Mouse (Mus musculus): ENCODE measurements around the gene Lman1l.

The Lman1l gene

DNA sequence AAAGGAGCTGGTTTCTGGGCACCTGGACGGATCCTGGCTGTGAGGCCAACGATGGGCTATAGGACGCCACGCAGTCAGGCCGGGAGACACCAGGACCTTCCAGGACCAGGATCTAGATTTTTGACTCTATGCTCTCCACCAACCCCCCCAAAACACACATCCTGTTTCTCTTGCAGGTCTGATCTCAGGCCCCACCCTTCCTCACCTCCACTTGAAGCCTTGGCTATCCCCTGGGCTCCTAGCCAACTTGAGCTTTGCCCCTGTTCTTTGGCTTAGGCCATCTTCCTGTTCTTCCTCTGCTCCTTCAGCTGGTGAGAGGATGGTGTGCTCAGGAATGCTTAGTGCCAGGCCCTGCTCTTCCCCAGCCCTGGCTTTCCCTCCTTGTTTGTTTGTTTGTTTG, at the start of gene Lman1l:
Lman1l (minus strand) TSS at position 101 of the 400 bp plus-strand sequence.
- ChIA-PET POLR2A (interaction anchor here in 3 of 4 experiments (0.6 to 1.7 kb wide), 4 partner anchors 9 to 161 kb away, joined by 3 to 7 read pairs (median 5); partner anchors contain the start of gene Rpp25 (in 1 of the 3)), CTCF (interaction anchor here (0.5 to 2.1 kb wide), 6 partner anchors 8 to 1409 kb away, joined by 3 to 12 read pairs (median 8); no protein-coding TSS in a partner anchor)

DNA sequence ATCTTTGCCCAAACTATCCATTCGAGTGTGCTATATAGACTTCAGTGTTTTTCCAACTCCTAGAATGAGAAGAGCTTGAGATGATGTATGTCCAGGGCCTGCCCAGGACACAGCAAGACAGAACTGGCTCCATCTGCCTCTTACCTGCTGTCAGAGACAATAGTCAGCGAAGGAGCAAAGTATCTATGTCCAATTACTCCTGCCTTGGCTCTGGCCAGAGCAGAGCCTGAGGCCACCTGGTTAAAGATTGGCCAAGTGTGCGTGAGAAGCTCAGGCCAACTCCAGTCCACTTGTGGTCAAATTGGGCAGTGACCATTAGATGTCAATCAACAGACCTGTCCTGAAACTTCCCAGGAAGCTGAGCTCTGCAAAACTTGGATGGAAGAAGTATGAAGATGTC, 49.0 kb upstream of the Lman1l start:
- ChIA-PET POLR2A (interaction anchor here in 1 of 4 experiments (1.3 kb wide), 1 partner anchor 37 kb away, joined by 3 read pairs; no protein-coding TSS in a partner anchor), CTCF (no interaction called here)

DNA sequence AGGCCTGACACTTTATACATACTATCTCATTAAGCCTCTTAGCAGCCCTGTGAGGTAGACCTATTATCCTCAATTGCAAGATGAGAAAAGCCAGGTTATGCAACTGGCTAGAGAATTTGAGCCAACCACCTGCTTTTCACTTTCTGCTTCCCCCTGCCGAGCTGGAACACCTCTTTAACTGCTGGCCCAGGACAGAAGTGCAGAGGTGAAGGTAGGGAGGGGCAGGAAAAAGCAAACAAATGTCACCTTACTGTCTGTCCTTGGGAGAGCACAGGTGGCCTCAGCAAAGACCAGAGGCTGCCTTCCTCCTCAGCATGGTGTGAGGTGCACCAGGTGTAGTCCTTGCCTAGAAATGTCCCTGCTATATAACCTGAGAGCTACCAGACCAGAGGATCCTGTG, 47.7 kb upstream of the Lman1l start:
- CTCF ChIA-PET: interaction anchor here in 3 of 4 experiments (0.6 to 1.9 kb wide), 4 partner anchors 76 to 334 kb away, joined by 3 to 6 read pairs (median 3); no protein-coding TSS in a partner anchor

DNA sequence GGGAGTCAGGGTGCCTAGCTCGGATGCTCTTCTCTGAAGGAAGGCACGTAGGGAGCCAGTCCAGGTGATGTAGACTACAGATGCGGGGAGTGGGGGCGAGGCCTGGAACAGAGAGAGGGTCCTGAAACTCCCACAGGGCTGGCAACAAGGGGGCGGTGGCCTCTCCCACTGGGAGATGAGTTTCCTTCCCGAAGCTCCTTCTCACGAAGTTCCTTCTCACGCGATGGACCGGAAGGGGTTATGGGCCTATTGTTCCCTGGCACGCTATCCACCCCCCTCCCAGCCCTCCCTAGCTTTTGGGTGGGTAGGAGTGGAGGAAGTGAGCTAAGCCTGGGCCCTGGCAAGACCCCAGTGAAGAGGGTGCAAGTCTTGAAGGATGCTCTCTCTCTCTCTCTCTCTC, 47.2 kb upstream of the Lman1l start:
- ChIA-PET POLR2A (interaction anchor here in 3 of 4 experiments (0.7 to 1.9 kb wide), 6 partner anchors 10 to 284 kb away, joined by 3 to 7 read pairs (median 3); partner anchors contain the start of gene Edc3 (in 1 of the 3)), CTCF (interaction anchor here in 3 of 4 experiments (0.6 to 1.9 kb wide), 9 partner anchors 9 to 335 kb away, joined by 3 to 14 read pairs (median 3); no protein-coding TSS in a partner anchor)

More for the DNA sequence above, 47.7 kb upstream of the Lman1l start:
- POLR2A ChIA-PET: interaction anchor here in 2 of 4 experiments (0.7 to 1.9 kb wide), 7 partner anchors 14 to 283 kb away, joined by 3 to 7 read pairs (median 3); partner anchors contain the start of gene Edc3 (in 1 of the 2)

DNA sequence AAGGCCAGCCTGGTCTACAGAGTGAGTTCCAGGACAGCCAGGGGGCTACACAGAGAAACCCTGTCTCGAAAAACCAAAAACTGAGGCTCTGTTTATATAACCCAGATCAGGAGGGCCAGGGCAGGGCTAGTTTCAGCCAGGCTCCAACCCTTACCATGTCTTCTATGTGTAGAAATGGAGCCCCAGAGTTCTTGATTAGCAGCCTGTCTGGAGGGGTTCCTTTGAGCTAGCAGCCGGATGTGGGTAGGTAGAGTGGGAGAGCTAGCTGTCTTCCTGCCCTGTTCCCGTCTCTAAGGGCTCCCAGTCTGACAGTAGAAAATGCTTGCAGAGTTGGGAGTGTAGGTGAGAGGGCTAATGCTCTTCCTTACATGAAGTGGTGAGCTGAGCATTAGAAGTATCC, 46.6 kb upstream of the Lman1l start:
- POLR2A ChIA-PET: interaction anchor here in 2 of 4 experiments (1.2 to 1.9 kb wide), 3 partner anchors 9 to 41 kb away, joined by 3 to 4 read pairs (median 3); partner anchors contain the start of gene Edc3 (in 1 of the 2)
- CTCF ChIA-PET: interaction anchor here in 3 of 4 experiments (1.0 to 1.9 kb wide), 5 partner anchors 8 to 92 kb away, joined by 3 to 7 read pairs (median 5); no protein-coding TSS in a partner anchor

DNA sequence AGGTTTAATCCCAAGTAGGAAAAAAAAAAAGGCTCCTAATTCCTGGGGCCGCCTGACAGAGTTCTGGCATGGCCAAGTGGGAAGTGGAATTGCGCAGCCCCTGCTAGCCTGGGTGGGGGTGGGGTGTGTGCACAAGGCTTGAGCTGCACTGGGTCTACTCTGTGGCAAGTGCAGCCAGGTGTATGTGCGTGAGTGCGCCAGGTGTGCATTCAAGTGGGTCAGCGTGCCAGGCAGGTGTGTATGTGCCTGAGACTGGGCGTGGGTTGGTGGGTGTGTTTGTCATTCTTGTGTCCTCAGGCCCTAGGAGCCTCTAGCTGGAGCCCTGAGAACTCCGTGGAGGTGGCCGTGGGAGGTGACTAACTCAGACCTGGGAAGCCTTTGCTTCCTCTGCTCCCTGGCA, 46.0 kb upstream of the Lman1l start:
- ChIA-PET POLR2A (interaction anchor here in 1 of 4 experiments (1.9 kb wide), 1 partner anchor 42 kb away, joined by 4 read pairs; the partner anchor contains the start of gene Edc3), CTCF (interaction anchor here in 2 of 4 experiments (1.2 to 1.9 kb wide), 3 partner anchors 7 to 93 kb away, joined by 5 to 7 read pairs (median 6); no protein-coding TSS in a partner anchor)

DNA sequence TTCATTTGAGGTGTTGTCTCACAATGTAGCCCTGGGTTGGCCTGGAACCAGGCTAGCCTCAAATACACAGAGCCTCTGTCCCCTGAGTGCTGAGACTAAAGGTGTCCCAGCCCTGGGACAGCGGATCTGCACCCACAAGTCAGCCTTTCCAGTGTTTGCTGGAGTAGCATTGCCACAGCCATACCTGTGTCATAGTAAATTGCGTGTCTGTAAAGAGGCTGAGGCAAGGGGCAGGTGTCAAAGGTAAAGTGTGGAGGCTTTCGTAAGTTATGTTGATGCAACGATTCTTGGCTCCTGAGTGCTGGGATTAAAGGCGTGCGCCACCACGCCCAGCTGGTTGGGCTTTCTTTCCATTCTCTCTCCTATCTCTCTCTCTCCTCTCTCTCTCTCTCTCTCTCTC, 44.0 kb upstream of the Lman1l start:
- CTCF ChIA-PET: interaction anchor here in 2 of 4 experiments (0.7 to 0.9 kb wide), 3 partner anchors 54 to 94 kb away, joined by 3 to 11 read pairs (median 3); no protein-coding TSS in a partner anchor
- POLR2A ChIA-PET: interaction anchor here in 3 of 4 experiments (0.5 to 1.1 kb wide), 5 partner anchors 46 to 892 kb away, joined by 3 to 4 read pairs (median 3); no protein-coding TSS in a partner anchor

DNA sequence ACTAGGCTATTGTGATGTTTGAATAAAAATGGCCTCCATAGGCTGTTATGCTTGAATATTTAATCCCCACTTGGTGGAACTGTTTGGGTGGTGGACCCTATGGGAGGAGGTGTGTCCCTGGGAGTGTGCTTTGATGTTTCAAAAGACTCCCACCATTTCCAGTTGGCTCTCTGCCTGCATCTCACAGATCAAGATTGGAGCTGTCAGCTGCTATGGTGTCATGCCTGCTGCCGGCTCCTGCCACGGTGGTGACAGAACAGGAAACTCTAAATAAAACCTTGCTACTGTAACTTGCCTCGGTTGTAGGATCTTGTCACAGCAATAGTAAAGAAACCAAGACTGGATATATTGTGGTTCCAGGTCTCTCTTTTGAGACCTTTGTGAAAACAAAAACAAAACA, 41.0 kb upstream of the Lman1l start:
- ChIA-PET CTCF (interaction anchor here in 1 of 4 experiments (1.4 kb wide), 1 partner anchor 543 kb away, joined by 3 read pairs; the partner anchor contains the start of genes Islr and Islr2), POLR2A (interaction anchor here in 1 of 4 experiments (0.7 kb wide), 1 partner anchor 610 kb away, joined by 3 read pairs; no protein-coding TSS in a partner anchor)

DNA sequence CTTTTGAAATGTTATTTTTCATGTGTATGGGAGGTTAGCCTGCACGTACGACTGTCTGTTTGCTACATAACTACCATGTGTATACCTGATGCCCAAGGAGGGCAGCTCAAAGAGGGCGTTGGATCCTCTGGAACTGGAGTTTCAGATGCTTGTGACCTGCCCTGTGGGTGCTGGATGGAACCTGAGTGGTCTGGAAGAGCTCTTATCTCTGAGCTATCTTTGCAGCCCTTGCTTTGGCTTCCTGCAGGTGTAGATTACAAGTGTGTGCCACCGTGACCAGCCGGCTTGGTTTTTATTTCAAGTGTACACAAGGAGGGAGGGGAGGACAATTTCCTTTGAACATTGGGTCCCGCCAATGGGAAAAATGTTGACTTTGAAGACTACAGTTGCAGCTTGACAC, 39.9 kb upstream of the Lman1l start:
- POLR2A ChIA-PET: interaction anchor here in 3 of 4 experiments (0.6 to 2.0 kb wide), 8 partner anchors 48 to 589 kb away, joined by 3 to 9 read pairs (median 4); partner anchors contain the start of genes Edc3 (in 1 of the 3) and Sin3a (in 1 of the 3)
- CTCF ChIA-PET: interaction anchor here (0.5 to 4.4 kb wide), 19 partner anchors 9 to 544 kb away, joined by 3 to 46 read pairs (median 5); partner anchors contain the start of genes Islr (in 1 of the 4) and Islr2 (in 1 of the 4)

DNA sequence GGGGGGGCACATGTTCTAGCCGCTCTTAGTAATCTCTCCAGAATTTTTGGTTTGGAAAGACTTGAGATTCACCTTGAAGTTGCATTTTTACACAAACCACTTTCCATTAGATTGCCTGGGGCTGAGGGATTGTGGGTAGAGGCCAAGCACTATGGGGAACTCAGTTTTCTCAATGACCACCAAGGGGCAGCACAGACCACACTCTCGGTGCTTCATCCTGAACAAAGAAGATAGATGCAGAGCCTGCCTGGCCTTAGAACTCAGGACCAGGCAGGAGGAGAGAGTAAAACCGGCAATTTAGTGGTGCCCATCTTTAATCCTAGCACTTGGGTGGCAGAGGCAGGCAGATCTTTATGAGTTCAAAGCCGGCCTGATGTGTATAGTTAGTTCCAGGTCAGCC, 39.2 kb upstream of the Lman1l start:
- CTCF ChIA-PET: interaction anchor here (0.6 to 5.4 kb wide), 36 partner anchors 8 to 769 kb away, joined by 3 to 46 read pairs (median 5); no protein-coding TSS in a partner anchor
- POLR2A ChIA-PET: interaction anchor here in 3 of 4 experiments (0.5 to 2.0 kb wide), 9 partner anchors 27 to 829 kb away, joined by 3 to 9 read pairs (median 3); partner anchors contain the start of genes Edc3 (in 1 of the 3) and Sin3a (in 1 of the 3)

DNA sequence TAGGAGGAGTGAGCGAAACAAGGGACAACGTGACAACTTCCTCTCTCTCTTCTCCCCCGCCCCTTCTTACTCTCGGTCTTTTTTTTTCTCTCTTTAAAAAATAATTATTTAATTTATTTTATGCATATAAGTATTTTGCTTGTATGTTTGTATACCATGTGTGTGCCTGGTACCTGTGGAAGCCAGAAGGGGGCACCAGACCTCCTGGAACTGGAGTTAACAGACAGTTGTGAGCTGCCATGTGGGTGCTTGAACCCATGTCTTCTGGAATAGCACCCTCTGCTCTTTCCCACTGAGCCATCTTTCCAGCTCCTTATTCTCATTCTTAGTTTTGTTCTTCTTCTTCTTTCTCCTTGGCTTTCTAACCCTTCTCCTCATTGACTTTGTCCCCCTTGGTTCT, 38.4 kb upstream of the Lman1l start:
- CTCF ChIA-PET: interaction anchor here (0.6 to 5.4 kb wide), 38 partner anchors 8 to 768 kb away, joined by 3 to 46 read pairs (median 4); partner anchors contain the start of genes 1700017B05Rik (in 1 of the 4), Islr (in 1 of the 4), Islr2 (in 1 of the 4) and Mpi (in 1 of the 4)
- POLR2A ChIA-PET: interaction anchor here in 1 of 4 experiments (1.4 to 2.0 kb wide), 2 partner anchors 86 to 404 kb away, joined by 3 to 9 read pairs; no protein-coding TSS in a partner anchor

DNA sequence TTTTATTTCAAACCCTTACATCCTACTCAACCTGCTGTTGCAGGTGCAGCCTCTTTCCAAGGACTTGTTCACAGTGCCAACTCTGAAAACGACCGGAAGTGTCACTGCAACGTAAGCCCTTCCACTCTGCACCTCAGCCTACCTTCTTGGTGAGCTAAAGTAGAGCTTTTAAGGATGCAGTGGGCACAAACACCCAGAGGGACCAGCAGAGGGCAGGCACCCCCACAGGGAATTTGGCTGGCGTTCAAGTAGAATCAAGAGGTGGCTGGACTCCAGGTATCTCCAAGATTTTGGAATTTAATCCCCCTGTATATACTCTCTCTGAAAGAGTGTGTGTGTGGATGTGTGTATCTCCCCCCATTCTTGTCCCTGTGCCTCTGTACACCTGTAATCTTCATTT, 37.3 kb upstream of the Lman1l start:
- ChIA-PET CTCF (interaction anchor here (0.5 to 5.4 kb wide), 17 partner anchors 12 to 585 kb away, joined by 3 to 46 read pairs (median 3); no protein-coding TSS in a partner anchor), POLR2A (interaction anchor here in 2 of 4 experiments (0.6 to 1.0 kb wide), 2 partner anchors 10 to 382 kb away, joined by 3 read pairs; no protein-coding TSS in a partner anchor)

DNA sequence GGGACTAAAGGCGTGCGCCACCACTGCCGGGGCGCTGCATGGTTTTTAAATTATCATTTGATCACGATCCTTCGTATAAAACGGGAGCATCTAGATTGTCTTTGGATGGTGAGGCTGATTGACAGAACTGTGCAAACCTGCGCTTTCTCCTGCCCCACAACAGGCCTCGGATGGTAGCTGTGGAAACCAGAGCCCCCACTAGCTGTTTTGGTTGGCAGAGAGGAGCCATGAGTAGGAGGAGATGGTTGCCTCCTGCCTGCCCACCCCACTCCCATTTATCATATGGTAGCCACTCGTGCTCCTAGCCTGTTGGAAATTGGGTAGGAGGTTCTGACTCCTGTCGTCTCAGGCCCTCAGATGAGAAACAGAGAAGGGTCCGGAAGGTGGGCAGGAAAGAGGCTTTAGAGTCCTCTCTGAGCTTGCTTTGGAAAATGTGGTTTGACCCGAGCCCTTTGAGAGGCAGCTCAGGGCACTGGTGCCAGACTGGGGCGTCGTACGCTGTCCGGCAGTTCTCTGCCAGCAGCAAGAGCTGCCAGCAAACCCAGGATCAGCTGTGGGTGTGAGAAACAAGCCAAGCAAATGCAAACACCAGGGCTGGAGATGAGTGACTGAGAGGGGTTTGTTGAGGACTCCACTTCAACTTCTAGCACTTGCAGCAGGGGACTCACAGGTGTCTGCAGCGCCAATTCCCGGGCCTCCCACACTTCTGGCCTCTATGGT, 36.2 kb upstream of the Lman1l start:
- CTCF ChIA-PET: interaction anchor here in 3 of 4 experiments (0.7 to 5.4 kb wide), 12 partner anchors 10 to 526 kb away, joined by 3 to 46 read pairs (median 4); partner anchors contain the start of gene Rpp25 (in 1 of the 3)
- POLR2A ChIA-PET: interaction anchor here in 2 of 4 experiments (0.9 to 3.5 kb wide), 6 partner anchors 15 to 153 kb away, joined by 3 to 11 read pairs (median 4); partner anchors contain the start of gene Rpp25 (in 1 of the 2)

DNA sequence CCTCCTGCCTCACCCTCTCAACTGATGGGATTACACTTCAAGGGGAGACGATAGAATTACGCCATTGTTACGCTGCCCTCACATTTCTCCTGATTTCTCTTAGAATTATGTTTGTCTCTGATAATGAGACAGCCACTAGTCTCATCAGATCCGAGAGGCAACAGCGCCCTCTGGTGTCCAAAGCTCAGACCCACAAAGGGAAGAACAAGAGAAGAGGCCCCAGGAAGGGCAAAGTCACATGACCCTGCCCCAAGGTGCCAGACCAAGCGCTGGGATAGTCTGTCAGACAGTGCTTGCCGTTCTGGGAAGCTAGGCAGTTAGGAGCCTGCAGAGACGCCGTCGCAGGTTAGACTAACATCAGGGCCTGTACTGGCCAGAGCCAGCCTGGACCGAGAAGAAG, 35.2 kb upstream of the Lman1l start:
- POLR2A ChIA-PET: interaction anchor here (0.6 to 3.5 kb wide), 16 partner anchors 10 to 353 kb away, joined by 3 to 11 read pairs (median 4); partner anchors contain the start of genes Rpp25 (in 2 of the 4) and Ulk3 (in 2 of the 4)
- CTCF ChIA-PET: interaction anchor here (0.5 to 5.4 kb wide), 32 partner anchors 8 to 727 kb away, joined by 3 to 38 read pairs (median 3); partner anchors contain the start of genes Edc3 (in 2 of the 4), Man2c1 (in 1 of the 4), Rpp25 (in 1 of the 4) and Snx33 (in 1 of the 4)

DNA sequence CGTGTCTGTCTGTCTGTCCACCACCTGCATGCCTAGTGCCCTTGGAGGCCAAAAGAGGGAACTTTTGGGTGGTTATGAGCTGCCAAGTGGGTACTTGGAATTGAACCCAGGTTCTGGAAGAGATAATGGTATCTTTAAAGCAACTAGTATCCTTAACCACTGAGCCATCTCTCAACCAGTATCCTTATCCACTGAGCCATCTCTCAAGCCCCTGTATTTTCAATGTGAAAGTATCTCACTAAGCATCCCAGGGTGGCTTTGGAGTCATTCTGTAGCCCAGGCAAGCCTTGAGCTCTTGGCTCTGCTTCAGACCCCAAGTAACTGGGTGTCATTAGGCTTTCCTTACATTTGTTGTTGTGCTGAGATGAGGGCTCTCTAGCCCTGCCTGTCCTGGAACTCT, 34.4 kb upstream of the Lman1l start:
- CTCF ChIA-PET: interaction anchor here (0.6 to 5.4 kb wide), 15 partner anchors 8 to 471 kb away, joined by 3 to 38 read pairs (median 8); no protein-coding TSS in a partner anchor
- POLR2A ChIA-PET: interaction anchor here in 2 of 4 experiments (1.0 to 3.5 kb wide), 13 partner anchors 9 to 195 kb away, joined by 3 to 12 read pairs (median 4); partner anchors contain the start of genes Rpp25 (in 2 of the 2), Cox5a (in 1 of the 2) and Edc3 (in 1 of the 2)

DNA sequence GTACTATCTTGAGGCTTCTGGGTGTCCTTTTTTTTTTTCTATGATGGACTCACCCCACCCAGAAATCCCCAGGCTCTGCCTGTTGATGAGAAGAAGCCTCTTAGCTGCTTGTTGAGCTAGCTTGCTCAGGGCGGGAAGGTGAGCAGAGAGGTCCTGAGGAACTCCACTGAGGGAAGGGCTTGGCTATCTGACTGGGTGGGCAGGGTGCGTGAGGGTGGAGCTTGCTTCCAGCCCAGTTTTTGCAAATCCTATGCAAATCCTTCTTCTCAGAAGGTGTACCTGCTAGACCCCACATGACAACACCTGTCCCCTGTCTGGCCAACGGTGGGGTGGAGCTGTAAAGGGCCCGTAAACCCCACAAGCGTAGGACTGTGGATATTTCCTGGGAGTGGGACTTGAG, 32.7 kb upstream of the Lman1l start, which contains the start of gene Csk:
Csk (minus strand) TSS at position 349 of the 400 bp plus-strand sequence.
- POLR2A ChIA-PET: interaction anchor here (0.6 to 3.5 kb wide), 53 partner anchors 8 to 716 kb away, joined by 3 to 14 read pairs (median 4); partner anchors contain the start of genes Rpp25 (in 2 of the 4), Arid3b (in 1 of the 4), Cox5a (in 1 of the 4) and Edc3 (in 1 of the 4)
- CTCF ChIA-PET: interaction anchor here (0.6 to 4.0 kb wide), 42 partner anchors 7 to 762 kb away, joined by 3 to 38 read pairs (median 5); partner anchors contain the start of genes Cox5a (in 1 of the 4) and Scamp5 (in 1 of the 4)

DNA sequence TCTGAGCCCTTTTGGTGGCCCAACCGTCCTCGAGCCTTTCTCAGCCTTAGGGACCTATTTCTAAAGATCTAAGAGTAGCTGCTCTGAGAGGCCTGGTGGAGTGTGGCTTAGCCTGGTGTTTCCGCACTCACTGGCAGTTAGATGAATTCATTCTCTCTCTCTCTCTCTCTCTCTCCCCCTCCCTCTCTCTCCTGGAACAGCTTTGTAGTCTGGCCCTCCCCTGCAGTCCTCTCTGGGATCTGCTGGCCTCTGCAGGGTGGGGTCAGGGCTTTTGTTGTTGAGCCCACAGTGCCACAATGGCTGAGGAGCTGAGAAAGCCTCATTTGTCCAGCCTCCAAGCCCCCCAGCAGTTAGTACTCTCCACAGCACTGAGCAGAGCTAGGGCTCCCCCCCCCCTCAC, 32.3 kb upstream of the Lman1l start:
- CTCF ChIA-PET: interaction anchor here (0.6 to 4.0 kb wide), 36 partner anchors 7 to 761 kb away, joined by 3 to 38 read pairs (median 5); partner anchors contain the start of genes Cox5a (in 1 of the 4) and Scamp5 (in 1 of the 4)
- POLR2A ChIA-PET: interaction anchor here (0.6 to 2.9 kb wide), 41 partner anchors 9 to 716 kb away, joined by 3 to 14 read pairs (median 4); partner anchors contain the start of genes Rpp25 (in 2 of the 4), Arid3b (in 1 of the 4), Cox5a (in 1 of the 4) and Edc3 (in 1 of the 4)
